Mouse (Mus musculus) CH12.LX (cell line): ENCODE results near the gene Klhl4. TPM values are rescaled to one million over a fixed set of nuclear protein-coding genes. Genes with fewer than 3 reads are reported as not detected.

ENCODE experiments used
- DNase-seq: peaks from one replicate; pipeline ENCODE4 v3.0.0-alpha.2; 2013; ENCODE audit errors: extremely low read depth
- H3K27ac ChIP-seq: 2 replicates; pipeline ENCODE4 v1.5.1; 2012; ENCODE audit warnings: low read depth, mild to moderate bottlenecking, control low read depth, moderate library complexity; ENCODE audit not compliant: insufficient read depth
- H3K27me3 ChIP-seq: replicated peaks from 2 replicates; pipeline ENCODE3; 2012; ENCODE audit warnings: inconsistent platforms
- H3K36me3 ChIP-seq, 2 experiments: replicated peaks in 1 of 2; 2 replicates each; pipeline versions ENCODE3 to v1.6.1; 2012; ENCODE audit warnings: inconsistent platforms in 1 of 2, low read length in 1 of 2, mild to moderate bottlenecking in 1 of 2, mixed read lengths in 1 of 2, moderate library complexity in 1 of 2; ENCODE audit not compliant: control insufficient read depth in 1 of 2, insufficient read depth in 1 of 2
- H3K4me1 ChIP-seq, 2 experiments: 2 replicates each; pipeline ENCODE4 v1.6.1; 2012; ENCODE audit warnings: inconsistent platforms in 1 of 2, moderate library complexity in 1 of 2; ENCODE audit not compliant: insufficient read depth in 2 of 2, control insufficient read depth in 1 of 2
- H3K4me2 ChIP-seq: 2 replicates; pipeline ENCODE4 v1.6.1; 2012; ENCODE audit warnings: low read depth, mild to moderate bottlenecking, control low read depth; ENCODE audit not compliant: poor library complexity, insufficient read depth, severe bottlenecking
- H3K4me3 ChIP-seq, 3 experiments: fragments of 150-350 bp in 1 of 3; sonication (generic) in 1 of 3; replicated peaks in 1 of 3; 2 replicates each; pipeline versions ENCODE3 to v1.5.1; 2011 to 2012; ENCODE audit warnings: low read depth in 2 of 3, low read length in 2 of 3, mild to moderate bottlenecking in 2 of 3, moderate library complexity in 2 of 3, control low read depth in 1 of 3, improper control_type of control experiment in 1 of 3, inconsistent platforms in 1 of 3, mixed read lengths in 1 of 3; ENCODE audit not compliant: poor library complexity in 1 of 3
- H3K79me2 ChIP-seq: replicated peaks from 2 replicates; pipeline ENCODE4 v1.6.1; 2012; ENCODE audit warnings: mild to moderate bottlenecking, moderate library complexity; ENCODE audit not compliant: control insufficient read depth, poor library complexity, insufficient read depth, severe bottlenecking; ENCODE audit errors: extremely low read depth
- H3K9ac ChIP-seq: 2 replicates; pipeline ENCODE4 v1.6.1; 2012; ENCODE audit warnings: low read depth, mild to moderate bottlenecking, control low read depth, moderate library complexity; ENCODE audit not compliant: insufficient read depth
- H3K9me3 ChIP-seq: replicated peaks from 2 replicates; pipeline ENCODE3; 2012; ENCODE audit warnings: low read length, inconsistent platforms, mixed read lengths
- BHLHE40 ChIP-seq: IDR thresholded peaks from 2 replicates; pipeline ENCODE4 v1.6.1; 2011; ENCODE audit warnings: mild to moderate bottlenecking, low read depth, low read length, improper control_type of control experiment
- E2F4 ChIP-seq: IDR thresholded peaks from 2 replicates; pipeline ENCODE4 v1.6.1; 2011; ENCODE audit warnings: low read depth, low read length, improper control_type of control experiment; ENCODE audit not compliant: insufficient replicate concordance
- ELF1 ChIP-seq: IDR thresholded peaks from 2 replicates; pipeline ENCODE4 v1.6.1; 2014; ENCODE audit warnings: low read depth, mild to moderate bottlenecking, inconsistent platforms, low read length, improper control_type of control experiment
- EP300 ChIP-seq: IDR thresholded peaks from 2 replicates; pipeline ENCODE4 v1.6.1; 2011; ENCODE audit warnings: low read length, improper control_type of control experiment
- ETS1 ChIP-seq: conservative IDR thresholded peaks from 2 replicates; pipeline ENCODE4 v1.6.1; 2012; ENCODE audit warnings: low read depth, mild to moderate bottlenecking, inconsistent platforms, low read length, improper control_type of control experiment, moderate library complexity
- GABPA ChIP-seq: IDR thresholded peaks from 2 replicates; pipeline ENCODE4 v1.6.1; 2012; ENCODE audit warnings: low read depth, low read length, improper control_type of control experiment, inconsistent platforms; ENCODE audit not compliant: insufficient replicate concordance
- HCFC1 ChIP-seq: IDR thresholded peaks from 2 replicates; pipeline ENCODE4 v1.6.1; 2012; ENCODE audit warnings: low read depth, mild to moderate bottlenecking, inconsistent platforms, low read length, improper control_type of control experiment
- JUN ChIP-seq: IDR thresholded peaks from 2 replicates; pipeline ENCODE4 v1.6.1; 2011; ENCODE audit warnings: low read depth, mild to moderate bottlenecking, low read length, improper control_type of control experiment, moderate library complexity; ENCODE audit not compliant: insufficient read depth
- KAT2A ChIP-seq: IDR thresholded peaks from 2 replicates; pipeline ENCODE4 v1.6.1; 2012; ENCODE audit warnings: low read length, improper control_type of control experiment, inconsistent platforms; ENCODE audit not compliant: insufficient replicate concordance
- MAX ChIP-seq: IDR thresholded peaks from 2 replicates; pipeline ENCODE4 v1.6.1; 2011; ENCODE audit warnings: low read length, improper control_type of control experiment
- MXI1 ChIP-seq: IDR thresholded peaks from 2 replicates; pipeline ENCODE4 v1.6.1; 2011; ENCODE audit warnings: mild to moderate bottlenecking, low read depth, low read length, improper control_type of control experiment
- MYC ChIP-seq: IDR thresholded peaks from 2 replicates; pipeline ENCODE4 v1.6.1; 2011; ENCODE audit warnings: low read depth, mild to moderate bottlenecking, improper control_type of control experiment, low read length
- NRF1 ChIP-seq: IDR thresholded peaks from 2 replicates; pipeline ENCODE4 v1.6.1; 2014; ENCODE audit warnings: low read depth, mild to moderate bottlenecking, inconsistent platforms, low read length, improper control_type of control experiment, moderate library complexity
- RCOR1 ChIP-seq: conservative IDR thresholded peaks from 2 replicates; pipeline ENCODE4 v1.6.1; 2012; ENCODE audit warnings: low read depth, mild to moderate bottlenecking, inconsistent platforms, low read length, improper control_type of control experiment
- SIN3A ChIP-seq: IDR thresholded peaks from 2 replicates; pipeline ENCODE4 v1.6.1; 2012; ENCODE audit warnings: low read length, improper control_type of control experiment, inconsistent platforms
- SMC3 ChIP-seq: IDR thresholded peaks from 2 replicates; pipeline ENCODE4 v1.6.1; 2011; ENCODE audit warnings: low read depth, low read length, improper control_type of control experiment
- TBP ChIP-seq: conservative IDR thresholded peaks from 2 replicates; pipeline ENCODE4 v1.6.1; 2011; ENCODE audit warnings: low read depth, low read length, improper control_type of control experiment
- TCF12 ChIP-seq: IDR thresholded peaks from 2 replicates; pipeline ENCODE4 v1.6.1; 2014; ENCODE audit warnings: low read depth, mild to moderate bottlenecking, inconsistent platforms, low read length, improper control_type of control experiment
- UBTF ChIP-seq: IDR thresholded peaks from 2 replicates; pipeline ENCODE4 v1.6.1; 2012; ENCODE audit warnings: low read depth, mild to moderate bottlenecking, inconsistent platforms, low read length, improper control_type of control experiment, moderate library complexity
- USF2 ChIP-seq: conservative IDR thresholded peaks from 2 replicates; pipeline ENCODE4 v1.6.1; 2011; ENCODE audit warnings: low read depth, low read length, improper control_type of control experiment
- ZC3H11A ChIP-seq: IDR thresholded peaks from 2 replicates; pipeline ENCODE4 v1.6.1; 2012; ENCODE audit warnings: low read depth, mild to moderate bottlenecking, inconsistent platforms, low read length, improper control_type of control experiment
- ZKSCAN1 ChIP-seq: IDR thresholded peaks from 2 replicates; pipeline ENCODE4 v1.6.1; 2012; ENCODE audit warnings: low read depth, inconsistent platforms, low read length, improper control_type of control experiment, borderline replicate concordance
- ZNF384 ChIP-seq: IDR thresholded peaks from 2 replicates; pipeline ENCODE4 v1.6.1; 2012; ENCODE audit warnings: low read depth, low read length, improper control_type of control experiment, inconsistent platforms
- dilution Hi-C: fragments of 300-500 bp; cut with MboI; formaldehyde crosslinking; loops from 2 replicates; pipeline ENCODE4 v1.14.3; 2020; ENCODE audit warnings: low sequenced_read_pairs; ENCODE audit not compliant: extremely low pct_unique_long_range_greater_than_20kb, extremely low pct_ligation_motif_present
- in situ Hi-C: fragments of 300-500 bp; cut with MboI; formaldehyde crosslinking; loops from 3 replicates; pipeline ENCODE4 v1.14.3; 2019; ENCODE audit warnings: low sequenced_read_pairs, low pct_ligation_motif_present, low pct_unique_long_range_greater_than_20kb, mixed read lengths
- polyA plus RNA-seq: library from polyadenylated mRNA; unstranded; fragments of >175 nt; gene quantifications from 2 replicates; pipeline ENCODE4 v1.2.1, GENCODE M21; 2012; ENCODE audit warnings: low read depth; ENCODE audit not compliant: insufficient read length
- total RNA-seq, 2 experiments: library from RNA; depleted of rRNA; stranded (reverse); fragments of 300-350 nt in 1 of 2; fragments of >200 nt in 1 of 2; gene quantifications; 2 replicates each; pipeline ENCODE4 v1.2.3; 2012 to 2014

Gene Klhl4
- total RNA-seq (2012; rRNA removed) (0.04 TPM in 1 of 2 replicates, not detected in the other), total RNA-seq (2014; rRNA removed) (not detected in 2 replicates), polyA plus RNA-seq (not detected in 2 replicates)

DNA sequence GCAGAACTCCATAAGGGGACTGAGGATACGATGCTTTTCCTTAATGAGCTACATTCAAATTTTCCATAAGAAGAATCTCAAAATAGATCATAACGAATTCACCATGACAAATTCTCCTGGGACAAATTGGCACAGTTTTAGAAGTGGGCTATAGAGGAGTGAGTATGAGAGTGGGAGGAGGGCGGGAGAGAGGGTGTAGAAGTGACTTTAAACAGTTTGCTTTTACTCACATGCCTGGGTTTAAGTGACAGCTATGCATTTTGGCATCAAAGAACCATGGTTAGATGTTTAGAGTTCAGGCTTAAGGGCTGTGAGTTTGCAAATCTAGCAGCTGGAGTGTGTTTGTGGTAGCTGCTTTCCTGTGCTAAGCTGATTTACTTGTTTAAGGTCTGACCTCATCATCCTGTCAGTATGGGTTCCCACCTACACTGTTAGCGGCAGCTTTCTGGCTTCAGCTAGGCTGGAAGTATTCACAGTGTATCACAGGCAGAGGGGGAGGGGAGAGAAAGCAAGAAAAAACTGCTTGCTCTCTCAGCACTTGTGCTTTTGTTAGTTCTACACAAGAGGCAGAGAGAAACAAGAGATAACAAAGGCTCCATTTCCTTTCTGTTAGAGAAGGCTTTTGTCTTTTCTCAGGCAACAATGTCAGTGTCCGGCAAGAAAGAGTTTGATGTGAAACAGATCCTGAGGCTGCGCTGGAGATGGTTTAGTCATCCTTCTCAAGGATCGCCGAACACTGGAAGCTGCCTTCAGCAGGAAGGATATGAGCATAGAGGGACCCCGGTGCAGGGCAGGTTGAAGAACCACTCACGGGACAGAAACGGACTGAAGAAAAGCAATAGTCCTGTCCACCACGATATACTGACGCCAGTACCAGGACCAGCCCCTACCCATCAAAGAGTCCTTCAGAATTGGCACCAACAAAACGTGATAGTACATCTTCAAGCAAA lies at the start of gene Klhl4:
Gene Klhl4 (plus strand): TSS at position 552 of the 950 bp plus-strand sequence.
- dilution Hi-C loops (no loop called here), in situ Hi-C loops (no loop called here)
- DNase-seq: no peak
- Histone ChIP-seq H3K9me3 (peaks cover 4% of the 10 kb centered on the region), H3K4me2 (no peak within 1 kb of the TSS; the same call in 1 of the 2 replicates), H3K9ac (no peak within 1 kb of the TSS), H3K27me3 (no peaks in the 10 kb centered on the region), H3K27ac (no peak within 1 kb of the TSS), H3K4me3 (no peak within 1 kb of the TSS), H3K79me2 (no peaks in the 10 kb centered on the region), H3K36me3 (no peaks in the 10 kb centered on the region), H3K4me1 (no peaks in the 10 kb centered on the region)
- no peak for TF ChIP-seq BHLHE40
- no peak for TF ChIP-seq MAX
- no peak for TF ChIP-seq TBP
- no peak for TF ChIP-seq TCF12
- no peak for TF ChIP-seq E2F4
- no peak for TF ChIP-seq ETS1
- no peak for TF ChIP-seq JUN

DNA sequence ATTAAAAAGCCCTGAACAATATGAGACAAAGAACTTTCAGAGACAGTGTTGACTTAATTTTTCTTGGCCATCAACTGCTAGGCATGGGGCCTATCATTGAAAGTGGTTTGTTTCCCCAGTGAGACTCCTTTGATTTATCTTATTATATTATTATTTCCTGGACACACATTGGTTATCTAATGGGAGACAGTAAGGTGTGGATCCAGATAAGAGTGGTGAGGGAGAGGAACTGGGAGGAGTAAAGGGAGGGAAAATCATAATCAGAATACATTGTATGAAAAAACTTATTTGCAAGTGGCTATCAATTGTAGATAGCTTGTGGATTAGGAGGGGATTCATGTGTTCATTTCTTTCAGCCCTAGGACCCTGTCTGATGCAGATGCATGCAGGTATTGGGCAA lies 10.0 kb downstream of the Klhl4 start:
- Histone ChIP-seq H3K4me2 (no peak overlapping the region), H3K9ac (no peak overlapping the region)
- DNase-seq: no peak
- TF ChIP-seq USF2 (no peak), KAT2A (no peak), NRF1 (no peak), JUN (no peak), TCF12 (no peak), TBP (no peak), EP300 (no peak), MYC (no peak), SIN3A (no peak), ETS1 (no peak), SMC3 (no peak), GABPA (no peak), MXI1 (no peak), ZKSCAN1 (no peak), ELF1 (no peak), ZNF384 (no peak), ZC3H11A (no peak), HCFC1 (no peak), RCOR1 (no peak), UBTF (no peak)
- TF ChIP-seq, all 38 proteins: peak for 0
- dilution Hi-C loops: no loop called here
- Histone ChIP-seq H3K27me3 (no peaks in the 10 kb centered on the region), H3K4me1 (no peaks in the 10 kb centered on the region), H3K9me3 (no peaks in the 10 kb centered on the region), H3K27ac (no peak overlapping the region), H3K36me3 (no peaks in the 10 kb centered on the region), H3K79me2 (no peaks in the 10 kb centered on the region), H3K4me3 (no peak overlapping the region)
- in situ Hi-C loops: no loop called here
